Mouse (Mus musculus) urinary bladder, adult 2 months (tissue): ENCODE results near the gene Nit2. TPM values are rescaled to one million over a fixed set of nuclear protein-coding genes. Genes with fewer than 3 reads are reported as not detected.

Experiments used
- DNase-seq: peaks from one replicate; pipeline ENCODE4 v3.0.0; 2022; ENCODE audit warnings: low spot score
- polyA plus RNA-seq: library from polyadenylated mRNA; depleted of rRNA; stranded (reverse); fragments of >200 nt; gene quantifications from 2 replicates; pipeline ENCODE4 v1.2.3, GENCODE M21; 2012

Nit2 gene
- polyA plus RNA-seq, 1 experiment = 30.8 TPM

DNA sequence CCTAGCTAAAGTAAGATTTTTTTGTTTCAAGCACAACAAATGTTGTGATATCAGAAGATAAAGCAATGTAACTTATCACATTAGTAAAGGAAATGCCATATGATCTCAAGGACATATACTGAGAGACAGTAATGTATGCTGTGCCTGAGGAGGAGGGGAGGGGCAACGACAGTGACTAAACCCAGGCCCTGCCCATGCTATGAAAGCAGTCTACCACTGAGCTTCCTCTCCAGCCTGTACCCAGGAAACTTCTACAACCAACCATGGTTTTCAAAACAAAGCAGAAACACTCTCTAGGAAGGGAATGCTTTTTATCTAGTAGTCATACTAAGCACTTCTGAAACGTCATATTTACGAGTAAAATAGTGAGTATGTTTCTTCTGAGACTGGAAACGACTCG lies 4.3 kb downstream of the Nit2 start:
- no peak for DNase-seq

DNA sequence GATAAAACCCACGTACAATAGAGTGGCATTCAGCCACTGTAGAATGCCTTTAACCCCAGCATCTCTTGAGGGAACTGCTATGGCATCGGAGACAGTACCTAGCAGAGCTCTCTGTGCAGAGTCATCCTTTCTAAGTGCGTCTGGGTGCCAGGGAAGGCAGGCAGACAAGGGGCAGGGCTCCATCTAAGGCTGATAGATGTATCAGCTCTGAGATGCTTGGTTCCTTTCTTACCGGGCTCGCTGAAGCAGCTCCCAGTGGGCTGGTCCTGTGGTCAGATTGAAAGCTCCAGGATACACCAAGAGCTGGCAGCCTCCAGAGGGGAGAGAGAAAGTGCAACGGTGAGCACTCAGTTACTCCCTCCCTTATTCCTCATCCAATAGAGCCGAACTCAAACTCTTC lies 7.3 kb downstream of the Nit2 start:
- no peak for DNase-seq

DNA sequence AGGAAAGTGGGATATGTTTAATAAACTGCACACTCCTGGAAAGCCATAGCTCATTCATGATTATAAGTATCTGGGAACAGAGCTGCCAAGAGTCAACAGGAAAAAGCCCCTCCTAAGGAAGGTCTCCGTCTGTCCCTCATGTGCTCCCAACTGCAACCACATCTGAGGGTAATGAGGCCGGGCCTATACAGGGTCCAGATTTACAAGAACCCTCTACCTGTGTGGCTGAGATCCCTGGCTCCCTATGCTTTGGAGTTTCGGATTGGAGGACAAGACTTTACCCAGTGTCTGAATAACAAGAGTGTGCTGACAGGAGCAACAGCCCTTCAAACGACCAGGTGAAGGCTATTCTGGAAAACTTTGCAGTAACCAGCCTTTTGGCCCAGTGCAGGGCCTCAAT lies 9.4 kb downstream of the Nit2 start:
- DNase-seq = no peak

DNA sequence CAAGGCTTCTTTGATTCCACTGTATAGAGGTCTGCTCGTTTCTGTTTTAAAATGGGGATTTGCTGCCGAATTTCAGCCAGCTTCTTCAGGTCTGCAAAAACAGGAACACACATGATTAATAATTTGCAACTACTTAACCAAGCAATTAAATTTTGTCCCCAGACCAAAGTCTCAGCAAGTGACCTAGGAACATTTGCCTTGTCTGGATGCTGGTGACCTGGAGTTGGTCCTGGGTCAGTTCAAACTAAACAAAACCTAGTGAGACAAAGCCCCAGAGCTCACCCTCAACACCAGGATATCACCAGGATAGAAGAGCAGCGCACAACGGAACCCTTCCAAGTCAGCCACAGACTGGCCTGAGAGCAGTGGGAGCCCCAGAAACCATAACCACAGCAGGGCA lies 10.1 kb downstream of the Nit2 start:
- DNase-seq = no peak

DNA sequence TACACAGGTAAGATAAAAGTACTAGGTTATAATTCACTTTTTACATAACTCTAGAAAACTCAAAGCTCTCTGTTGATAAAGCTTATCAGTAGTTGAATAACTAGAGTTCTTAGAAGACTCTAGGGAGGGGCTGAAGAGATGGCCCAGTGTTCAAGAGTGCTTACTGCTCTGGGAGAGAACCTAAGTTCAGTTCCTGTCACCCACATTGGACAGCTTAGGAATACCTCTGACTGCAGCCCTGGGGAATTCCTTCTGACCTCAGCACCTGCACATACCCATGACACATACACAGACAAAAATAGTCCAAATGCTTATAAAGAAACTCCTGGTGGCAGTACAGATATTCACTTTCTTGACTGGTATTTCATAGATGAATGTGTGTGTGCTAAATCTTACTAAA lies 11.2 kb downstream of the Nit2 start:
- no peak for DNase-seq

DNA sequence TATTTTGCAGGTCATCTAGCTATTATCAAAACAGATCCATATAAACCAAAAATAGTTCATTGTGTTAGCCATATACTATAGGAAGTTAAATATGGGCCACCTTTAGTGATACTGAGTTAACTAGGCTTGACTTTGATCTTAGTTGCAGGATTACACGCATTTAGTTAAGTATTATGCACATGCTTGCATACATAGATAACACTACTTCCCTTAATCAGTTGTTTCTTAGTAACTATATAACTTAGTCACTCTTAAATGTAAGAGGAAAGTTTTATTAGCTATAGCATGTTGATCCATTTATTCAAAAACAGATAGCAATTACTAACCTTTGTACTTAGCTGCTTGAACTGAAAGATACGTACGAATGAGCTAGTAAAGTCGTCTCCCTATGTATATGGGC lies 15.7 kb downstream of the Nit2 start:
- DNase-seq = no peak

DNA sequence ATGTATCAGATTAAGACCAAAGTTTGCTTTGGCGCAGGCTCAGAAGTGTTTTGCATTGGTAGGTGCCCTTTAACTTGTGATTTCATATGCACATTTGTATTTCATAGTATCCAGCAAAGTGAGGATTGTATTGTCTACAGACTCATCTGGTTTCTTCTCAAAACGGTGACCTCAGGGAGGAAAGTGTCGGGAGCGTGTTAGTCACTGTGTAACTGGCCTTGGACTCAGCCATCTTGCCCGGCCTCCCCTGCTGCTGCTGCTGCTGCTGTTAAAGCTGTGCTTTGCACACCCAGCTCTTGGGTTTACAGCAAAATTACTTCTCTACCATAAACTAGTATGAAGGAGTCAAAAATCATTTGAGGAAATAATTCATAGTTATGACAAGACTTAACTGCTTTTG lies 22.4 kb downstream of the Nit2 start:
- no peak for DNase-seq

DNA sequence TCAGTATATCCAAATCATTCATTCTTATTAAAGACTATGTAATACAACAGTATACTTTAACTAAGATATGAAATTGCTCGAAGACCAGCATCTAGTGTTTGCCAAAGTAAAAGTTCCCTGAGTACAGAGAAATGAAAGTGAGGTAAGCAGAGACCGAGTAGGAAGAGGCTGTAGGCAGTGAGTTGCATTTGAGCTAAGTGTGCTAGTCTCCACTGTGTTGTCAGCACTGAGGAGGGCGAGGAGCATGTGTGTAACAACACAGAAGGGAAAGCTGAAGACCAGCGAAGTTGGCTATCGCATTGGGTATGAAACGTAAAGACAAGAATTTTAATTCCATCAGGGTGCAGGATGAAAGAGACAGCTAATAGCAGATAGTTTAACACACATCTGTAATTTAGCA lies 33.5 kb downstream of the Nit2 start:
- no peak for DNase-seq

DNA sequence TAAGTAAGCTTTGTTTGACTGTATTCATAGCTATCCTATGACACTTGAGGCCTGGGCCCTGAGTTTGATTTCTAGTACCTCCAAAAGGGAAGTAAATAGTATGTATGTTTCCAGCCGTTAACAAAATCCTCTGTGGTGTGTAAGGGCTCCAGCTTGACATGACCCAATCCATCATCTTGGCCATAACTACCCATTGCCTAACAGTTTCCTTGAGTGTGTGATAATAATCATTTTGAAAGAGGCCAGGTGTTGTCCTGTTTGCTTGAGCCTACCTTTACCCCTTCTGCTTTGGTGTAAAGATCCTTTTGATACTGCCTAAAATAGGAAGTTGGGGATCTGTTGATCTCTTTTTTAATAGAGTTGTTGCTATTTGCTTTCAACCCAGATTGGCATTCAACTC lies 34.8 kb downstream of the Nit2 start:
- DNase-seq = no peak

DNA sequence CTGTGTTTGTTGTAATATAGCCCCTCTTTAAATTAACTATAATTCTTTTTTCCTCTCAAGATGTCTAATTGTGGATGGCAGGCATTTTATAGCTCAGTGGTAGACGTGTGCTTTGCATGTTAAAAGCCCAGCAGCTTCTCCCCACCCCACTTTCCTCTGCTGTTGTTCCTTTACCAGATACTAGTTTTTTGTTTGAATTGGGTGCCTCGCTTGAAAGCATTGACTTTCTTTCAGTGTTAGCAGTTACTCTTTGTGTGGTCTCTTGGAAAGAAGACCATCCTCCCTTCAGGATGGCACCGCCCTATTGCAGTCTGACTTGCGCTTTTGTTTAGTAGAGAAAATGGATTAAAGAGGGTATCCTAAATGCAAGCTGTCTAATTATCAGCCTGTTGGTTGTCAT lies 35.6 kb downstream of the Nit2 start:
- DNase-seq = no peak

DNA sequence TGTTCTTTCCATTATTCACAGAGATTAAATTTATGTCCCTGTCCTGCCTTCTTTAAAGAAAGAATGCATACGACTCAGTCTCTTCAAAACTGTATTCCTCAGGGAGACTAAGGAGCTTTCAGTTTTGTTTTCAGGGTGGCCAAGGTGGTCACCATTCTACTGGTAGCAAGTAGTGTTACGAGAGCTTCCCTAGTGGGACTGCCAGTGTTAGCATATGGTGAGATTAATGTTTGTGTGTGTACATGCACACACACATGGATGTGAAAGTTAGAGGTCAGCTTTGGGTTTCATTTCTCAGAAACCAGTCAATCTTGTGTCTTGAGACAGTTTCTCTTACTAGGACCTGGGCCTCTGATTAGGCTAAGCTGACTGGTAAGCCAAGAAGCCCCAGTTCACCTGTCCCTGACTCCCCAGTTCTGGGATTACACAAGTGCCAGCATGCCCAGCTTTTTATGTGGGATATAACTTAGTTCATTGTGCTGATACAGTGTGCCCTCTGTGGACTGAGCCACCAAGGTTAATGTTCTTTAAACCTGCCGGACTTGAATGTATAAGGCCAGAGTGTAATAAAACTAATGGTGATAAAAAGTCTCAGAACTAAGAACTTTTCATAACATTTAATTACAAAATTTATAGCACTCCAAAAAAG lies 36.3 kb downstream of the Nit2 start:
- DNase-seq = no peak

DNA sequence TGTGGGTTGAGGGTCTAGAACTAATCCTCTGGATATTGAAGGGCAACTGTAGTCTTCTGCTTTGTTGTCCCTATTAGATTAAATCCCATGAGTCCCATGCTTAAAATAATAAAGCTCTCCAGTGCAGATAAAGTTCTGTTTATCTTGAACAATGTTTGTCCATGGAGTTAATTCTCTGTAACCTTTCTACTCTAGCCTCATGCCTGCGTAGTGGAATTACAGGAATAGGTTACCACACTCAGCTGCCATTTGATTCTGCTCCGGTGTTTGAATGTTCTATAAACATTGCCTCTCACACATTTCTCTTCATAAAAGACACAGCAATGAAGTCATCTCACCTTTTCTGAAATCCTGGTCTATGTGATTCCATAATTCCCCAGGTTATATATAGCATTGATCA lies 39.3 kb downstream of the Nit2 start:
- DNase-seq = no peak

DNA sequence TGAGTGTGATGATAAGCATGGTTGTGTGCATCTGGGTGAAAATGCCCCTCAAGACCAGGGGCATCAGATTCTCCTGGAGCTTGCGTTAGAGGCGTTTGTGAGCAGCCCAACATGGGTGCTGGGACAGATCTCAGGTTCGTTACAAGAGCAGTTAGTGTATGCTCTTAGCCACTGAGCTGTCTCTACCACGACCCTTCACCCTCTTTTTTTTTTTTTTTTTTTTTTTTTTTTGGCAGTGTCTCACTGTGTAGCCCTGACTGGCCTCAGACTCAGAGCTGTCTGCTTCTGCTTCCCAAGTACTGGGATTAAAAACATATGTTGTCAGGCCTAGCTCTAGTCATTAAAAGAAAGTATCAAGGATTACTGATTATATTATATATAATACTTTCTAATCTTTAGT lies 40.9 kb downstream of the Nit2 start:
- no peak for DNase-seq

DNA sequence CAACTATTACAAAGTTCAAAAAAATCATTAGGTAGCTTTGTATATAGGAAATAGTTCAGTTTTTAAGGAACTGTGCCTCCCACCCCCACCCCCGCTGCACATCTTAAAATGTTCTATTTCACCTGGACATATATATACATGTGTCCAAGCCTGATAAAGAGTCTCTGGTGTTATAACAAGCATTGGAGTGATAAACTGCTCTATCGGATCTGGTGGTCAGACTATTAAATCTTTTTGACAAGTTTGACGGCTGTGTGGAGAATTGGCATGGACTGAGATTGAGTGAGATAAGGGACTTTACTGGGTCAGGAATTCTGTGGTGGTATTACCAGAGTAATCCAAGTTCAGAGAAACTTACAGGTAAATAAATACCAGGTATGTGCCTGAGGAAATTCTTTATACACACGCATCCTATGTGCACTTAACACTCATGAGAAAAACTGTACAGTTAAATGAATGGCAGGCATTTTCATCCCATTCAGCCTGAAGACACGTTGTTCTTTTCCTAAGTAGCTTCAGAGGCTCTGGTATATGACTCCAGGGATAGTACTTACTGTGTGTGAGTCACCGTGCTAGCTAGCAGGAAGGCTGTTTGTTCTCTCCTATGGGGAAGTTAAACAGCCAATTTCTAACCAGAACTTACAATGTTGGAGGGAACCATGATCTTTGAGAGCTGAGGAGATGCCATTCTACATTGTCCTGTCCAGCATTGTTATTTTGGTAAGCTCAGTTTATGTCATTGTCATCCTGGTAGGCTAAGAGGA lies 44.3 kb downstream of the Nit2 start:
- DNase-seq = no peak

DNA sequence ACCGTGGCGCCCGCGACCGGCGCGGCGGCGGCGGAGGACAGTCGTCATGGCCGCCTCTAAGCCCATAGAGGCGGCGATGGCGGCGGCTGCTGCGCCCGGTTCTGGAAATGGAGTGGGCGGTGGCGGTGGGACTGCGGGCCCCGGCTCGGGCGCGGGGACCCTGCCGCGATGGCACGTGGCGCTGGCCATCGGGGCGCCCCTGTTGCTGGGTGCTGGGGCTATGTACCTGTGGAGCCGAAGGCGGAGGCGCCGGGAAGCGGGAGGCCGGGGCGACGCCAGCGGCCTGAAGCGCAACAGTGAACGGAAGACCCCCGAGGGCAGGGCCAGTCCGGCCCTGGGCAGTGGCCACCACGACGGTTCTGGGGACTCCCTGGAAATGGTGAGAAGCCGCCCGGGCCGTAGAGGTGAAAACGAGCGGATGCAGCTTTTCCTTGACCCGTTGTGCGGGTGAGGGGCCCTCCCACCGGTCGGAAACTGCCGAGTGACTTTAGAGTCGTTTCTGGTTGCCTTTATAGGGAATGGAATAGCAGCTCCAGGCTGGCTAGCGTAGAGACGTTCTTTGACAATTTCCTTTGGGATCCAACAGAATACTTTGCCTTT lies 45.2 kb downstream of the Nit2 start:
- DNase-seq = no peak

DNA sequence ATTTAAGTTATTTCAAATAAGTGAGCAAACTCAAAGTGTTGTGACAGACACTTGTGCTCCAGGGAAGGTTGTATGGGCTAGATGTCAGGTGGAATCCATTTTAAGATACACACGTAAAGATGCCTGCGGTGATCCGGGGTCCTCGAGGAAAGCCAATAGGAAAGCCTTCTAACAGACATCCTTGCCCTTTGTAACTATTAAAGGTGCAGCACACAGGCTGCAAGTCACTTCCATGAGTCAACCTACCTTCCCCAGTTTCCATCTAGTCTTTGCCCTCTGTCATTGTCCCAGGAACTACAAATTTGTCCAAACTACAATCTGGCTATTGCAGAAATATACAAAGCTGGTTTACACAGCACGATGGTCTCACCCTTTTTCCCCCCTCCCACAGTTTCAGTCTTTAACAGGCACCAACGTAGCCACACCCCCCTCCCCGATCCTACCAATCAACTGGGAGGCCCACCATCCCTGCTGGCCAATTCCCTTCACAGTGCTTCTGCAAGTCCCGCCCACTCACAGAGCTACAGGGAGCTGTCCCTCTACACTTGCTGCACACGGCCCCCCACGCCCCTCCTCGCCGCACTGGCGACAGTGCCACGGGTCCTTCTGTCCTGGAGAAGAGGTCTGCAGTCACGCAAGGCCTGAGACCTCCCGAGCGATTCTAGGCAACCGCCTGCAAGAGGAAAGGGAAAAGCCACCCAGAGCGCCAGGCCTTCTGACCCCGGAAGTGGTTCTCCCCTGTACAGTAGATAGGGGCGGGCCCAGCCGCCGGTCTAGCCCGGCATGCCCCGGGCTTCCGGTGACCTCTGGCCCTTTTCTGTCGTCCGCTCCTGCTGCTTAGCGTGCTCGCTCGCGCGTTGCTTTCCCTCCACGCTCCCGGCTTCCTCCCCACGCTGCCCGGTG lies 46.0 kb downstream of the Nit2 start, which contains the start of gene Tomm70a:
Gene Tomm70a (plus strand): TSS at position 791 of the 903 bp plus-strand sequence.
- DNase-seq = peak; percentile 90

DNA sequence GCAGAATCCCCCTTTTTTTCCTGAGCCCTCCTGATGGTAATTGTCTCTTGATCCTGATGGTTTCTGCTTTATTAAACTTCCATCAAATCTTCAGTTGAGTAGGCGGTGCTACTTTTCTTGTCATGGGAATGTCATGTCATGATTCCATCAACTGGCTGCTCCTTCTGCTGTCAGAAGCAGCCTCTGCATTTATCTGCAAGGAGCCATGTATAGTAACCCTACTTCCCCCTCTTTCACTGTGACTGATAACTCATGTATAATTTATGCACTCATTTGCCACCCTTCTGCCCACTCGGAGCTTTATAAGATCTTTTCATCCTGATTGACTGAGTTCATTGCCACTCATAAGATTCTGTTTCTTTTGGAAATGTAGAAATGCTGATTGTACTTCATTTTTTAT lies 49.6 kb downstream of the Nit2 start:
- no peak for DNase-seq

DNA sequence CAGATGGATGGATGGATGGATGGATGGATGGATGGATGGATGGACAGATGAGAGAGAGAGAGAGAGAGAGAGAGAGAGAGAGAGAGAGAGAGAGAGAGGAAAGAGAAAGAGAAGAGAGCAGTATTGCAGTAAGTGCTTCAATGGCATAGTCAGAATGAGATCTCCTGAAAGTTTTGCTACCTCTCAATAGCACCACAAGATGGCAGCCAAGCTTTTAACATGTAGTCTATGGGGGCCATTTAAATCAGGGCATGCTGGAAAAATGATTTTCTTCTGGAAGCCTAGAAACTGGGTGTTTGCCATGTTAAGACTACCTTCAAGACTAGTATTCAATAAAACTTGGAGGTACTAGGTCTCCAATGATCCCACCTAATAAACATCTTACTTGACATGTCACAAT lies 51.1 kb downstream of the Nit2 start:
- DNase-seq = no peak
